ENCODE assay signal across 1 mouse cellular context in genomic region chr2:28120342-28120741, GRCm38 (mm10).
TF ChIP-seq lines count a peak whose summit lies in the region.

No protein-coding gene starts in this region.

TF ChIP-seq in MEL, 35 proteins besides CTCF, POLR2A, EP300 and RAD21 (continued from another document):
- no peak for TF ChIP-seq UBTF (IDR thresholded peaks at IDR 0.05; ENCODE audit: borderline replicate concordance, insufficient read depth, low read depth, low read length)
